Mouse (Mus musculus): ENCODE results near the gene Terb1.

Terb1 gene

DNA sequence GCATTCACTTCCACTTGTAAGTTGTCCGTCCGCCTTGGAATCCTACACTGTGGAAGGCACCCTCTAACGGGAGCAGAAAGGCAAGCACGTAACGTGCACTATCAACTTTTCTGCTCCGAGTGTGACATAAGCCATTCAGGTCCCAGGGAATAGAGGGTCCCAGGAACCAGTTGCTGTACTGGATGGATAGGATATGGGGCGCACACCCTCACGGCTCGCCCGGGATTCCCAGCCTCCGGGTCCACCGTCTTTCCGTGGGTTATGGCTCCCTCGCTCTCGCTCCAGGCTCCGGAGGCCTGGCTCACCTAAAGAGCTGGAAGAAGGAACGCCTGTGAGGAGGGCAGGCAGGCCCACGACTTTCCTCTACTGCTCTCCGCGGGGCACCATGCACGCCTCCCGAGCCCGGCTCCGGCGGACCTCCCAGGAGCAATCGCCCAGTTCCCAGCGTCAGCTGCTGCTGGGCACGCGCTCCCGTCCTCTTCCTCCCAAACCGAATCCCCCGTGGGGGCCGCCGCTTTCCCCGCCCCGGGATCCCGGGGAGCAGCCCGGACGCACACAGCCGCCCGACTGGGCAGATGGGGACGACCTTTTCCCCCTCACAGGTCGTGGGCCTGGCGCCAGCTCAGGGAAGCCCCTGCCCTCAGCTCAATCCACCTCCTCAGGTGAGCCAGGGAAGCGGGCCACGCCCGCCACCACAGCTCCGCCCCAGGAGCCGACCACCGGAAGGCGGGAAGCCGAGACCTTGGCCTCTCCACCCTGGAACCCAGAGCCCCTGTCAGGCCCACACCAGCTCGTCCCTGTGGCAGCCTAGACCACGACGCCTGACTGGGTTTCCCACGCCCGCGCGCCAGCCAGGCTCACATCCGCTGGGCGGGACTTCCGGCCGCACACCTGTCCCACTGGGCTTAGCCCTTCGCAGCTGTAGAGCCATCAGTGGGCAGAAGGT lies at the start of gene Terb1:
Gene Terb1, minus strand, starts transcription at position 850 of the 946 bp plus-strand sequence.
- DNase-seq, result peak; percentile 69 to 70

DNA sequence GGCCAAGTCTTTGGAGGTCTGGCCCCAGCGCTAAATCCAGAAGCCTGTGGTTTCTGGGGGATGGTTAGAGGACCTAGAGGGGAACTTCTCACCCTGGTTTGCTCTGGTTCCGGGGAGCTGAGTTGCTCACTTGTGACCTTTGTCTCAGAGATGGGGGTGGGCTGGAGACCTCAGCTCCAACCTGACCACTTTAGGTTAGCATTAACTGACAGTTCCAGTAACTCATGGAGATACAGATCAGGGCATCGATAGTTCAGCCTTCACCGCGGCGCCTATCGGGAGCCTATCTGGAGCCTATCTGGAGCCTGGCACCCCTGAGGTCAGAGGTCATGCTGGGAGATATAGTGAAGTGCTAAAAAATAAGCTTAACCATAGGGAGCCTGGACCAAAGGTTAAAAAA lies 47.5 kb upstream of the Terb1 start:
- no peak for DNase-seq

DNA sequence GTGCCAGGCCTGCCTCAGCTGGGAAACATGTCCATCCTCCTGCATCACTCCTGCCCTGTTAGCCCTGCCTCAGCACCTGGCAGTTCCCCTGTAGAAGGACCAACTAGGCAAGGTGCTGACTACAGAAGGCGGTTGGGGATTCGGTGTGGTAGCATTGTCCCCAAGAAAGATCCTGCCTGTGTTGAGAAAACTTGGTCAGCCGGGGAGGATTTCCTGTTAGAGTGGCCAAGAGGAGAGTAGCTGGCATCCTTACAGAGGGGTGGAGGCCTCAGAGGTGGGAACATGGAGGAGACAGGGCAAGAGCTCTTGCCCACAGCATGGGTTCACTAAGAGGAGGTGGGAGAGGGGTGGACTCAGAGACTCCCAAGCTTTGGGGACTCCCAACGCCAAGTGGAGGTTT lies 45.5 kb upstream of the Terb1 start:
- DNase-seq, result no peak

DNA sequence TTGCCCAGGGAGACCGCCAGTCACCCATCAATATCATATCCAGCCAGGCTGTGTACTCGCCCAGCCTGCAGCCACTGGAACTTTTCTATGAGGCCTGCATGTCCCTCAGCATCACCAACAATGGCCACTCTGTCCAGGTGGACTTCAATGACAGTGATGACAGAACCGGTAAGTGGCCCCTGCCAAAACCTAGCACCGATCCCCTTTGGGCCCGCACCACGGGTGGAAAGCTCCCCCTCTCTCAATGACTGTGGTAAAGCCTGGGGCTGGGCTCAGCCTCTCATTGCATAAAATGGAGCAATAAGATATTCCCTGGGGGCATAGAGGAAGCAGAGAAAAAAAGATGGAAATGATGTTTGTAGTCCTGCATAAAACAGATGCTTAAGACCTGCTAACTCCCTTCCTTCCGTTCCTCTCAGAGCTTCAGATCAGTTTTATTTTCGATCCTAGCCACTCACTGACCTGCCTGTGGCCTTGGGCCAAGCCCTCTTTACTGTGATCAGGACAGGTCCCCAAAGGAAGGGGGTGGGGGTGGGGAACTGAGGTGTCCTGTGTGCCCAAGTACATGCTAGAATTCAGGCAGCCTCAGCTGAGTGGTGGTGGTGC lies 33.8 kb upstream of the Terb1 start:
- DNase-seq, result no peak

DNA sequence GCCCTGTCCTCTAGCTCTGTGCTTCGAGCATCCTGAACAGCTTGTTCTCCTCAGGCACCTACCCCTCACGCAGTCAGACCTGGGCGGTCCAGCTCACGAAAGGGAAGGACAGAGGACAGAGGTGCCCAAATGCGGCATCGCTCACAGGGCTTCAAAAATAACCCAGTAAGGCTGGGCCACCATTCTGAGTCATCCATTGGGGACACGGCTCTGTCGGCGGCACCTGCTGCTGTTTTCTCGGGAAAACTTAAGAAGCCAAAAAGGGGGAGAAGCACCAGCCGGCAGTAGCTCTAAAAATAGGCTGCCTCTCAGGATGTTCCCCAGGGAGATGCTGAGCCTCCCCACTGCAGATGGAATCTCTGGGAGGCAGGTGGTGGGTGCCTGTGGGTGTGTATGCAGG lies 32.5 kb upstream of the Terb1 start:
- DNase-seq, result no peak

DNA sequence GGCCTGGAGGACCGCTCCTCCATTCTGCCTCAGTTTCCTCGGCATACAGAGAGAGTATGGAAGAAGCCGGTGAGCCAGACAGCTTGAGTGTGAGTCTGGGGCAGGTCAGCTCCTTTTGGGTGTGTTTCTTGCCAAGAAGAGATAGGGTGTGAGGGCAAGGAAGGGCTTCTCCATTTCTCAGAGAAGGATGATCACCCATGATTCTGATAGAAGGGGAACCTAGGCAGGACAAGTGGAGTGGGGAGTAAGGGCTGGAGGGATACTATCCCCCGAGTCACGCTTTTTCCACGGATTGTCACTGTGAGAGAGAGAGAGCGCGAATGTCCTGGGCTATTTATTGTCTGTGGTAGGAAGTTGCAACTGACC lies 31.8 kb upstream of the Terb1 start:
- no peak for DNase-seq

DNA sequence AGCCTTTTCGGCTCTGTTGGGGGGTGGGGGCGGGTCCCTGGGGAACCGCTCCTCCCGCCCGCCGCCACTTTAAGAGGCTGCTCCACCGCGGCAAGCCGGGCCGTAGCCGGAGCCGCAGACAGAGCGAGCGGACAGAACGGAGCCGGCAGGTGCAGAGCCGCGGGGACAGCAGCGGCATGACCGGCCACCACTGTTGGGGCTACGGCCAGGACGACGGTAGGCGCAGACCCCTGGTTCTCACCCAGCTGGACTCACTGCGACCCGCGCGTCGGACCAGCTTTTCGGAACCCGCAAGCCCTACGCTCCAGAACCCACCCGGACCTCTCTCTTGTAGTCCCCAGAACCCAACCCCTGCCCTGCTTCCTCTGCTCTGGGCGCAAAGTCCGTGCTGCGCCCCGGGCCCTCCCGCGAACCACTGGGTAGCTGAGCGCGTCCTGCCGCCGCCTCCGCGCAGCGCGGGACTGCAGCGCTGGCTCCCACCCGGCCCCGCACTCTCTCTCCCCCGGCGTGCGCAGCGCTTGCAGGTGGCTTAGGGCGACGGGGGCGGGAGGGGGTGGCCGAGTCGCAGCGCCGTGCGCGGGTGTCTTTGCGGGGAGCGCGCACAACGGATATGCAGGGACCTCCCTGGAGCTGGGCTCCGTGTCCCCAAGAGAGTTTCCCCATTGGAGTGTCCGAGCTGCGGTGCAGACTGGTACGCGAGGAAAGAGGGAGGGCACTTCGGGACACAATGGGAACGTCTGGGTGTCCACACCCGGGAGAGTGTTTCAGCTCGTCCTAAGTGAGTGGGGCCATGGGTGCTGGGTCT lies 31.2 kb upstream of the Terb1 start:
- peak in 1 of 2 experiments; percentile 16 for DNase-seq

DNA sequence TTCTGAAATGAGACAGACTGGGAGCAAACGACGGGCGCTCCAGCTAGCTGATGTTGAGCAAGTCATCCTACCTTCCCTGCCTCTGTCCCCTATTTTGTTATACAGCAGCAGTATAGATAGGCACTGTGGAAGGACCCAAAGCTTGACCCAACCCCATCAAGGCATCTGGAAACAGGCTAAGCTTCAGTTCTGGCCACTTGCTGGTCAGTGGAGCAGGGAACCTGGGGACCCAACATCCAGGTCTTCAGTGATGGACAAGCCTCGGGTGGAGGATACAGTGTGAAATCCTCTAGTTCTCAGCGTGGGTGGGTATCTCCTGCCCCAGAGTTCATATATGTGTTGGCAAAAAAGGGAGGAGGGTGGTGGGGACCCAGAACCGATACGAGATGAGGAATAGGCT lies 30.5 kb upstream of the Terb1 start:
- DNase-seq, result no peak

DNA sequence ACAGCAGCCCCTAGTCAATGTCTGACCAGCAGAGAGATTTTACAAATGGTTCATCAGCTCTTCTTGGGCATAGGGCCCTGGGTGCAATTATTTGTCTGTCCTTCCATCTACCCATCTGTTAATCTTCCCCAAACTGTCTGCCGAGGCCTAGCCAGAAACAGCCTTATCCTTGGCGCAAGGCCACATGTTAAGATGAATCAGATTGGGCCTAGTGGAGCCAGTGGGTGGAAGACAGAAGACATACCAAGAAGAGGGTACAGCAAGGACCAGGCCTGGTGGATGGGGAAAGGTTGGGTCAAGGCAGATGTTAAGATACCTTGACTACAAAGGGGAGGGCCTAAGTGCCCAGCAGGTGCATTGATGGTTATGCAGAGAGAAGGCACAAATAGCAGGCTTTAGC lies 29.9 kb upstream of the Terb1 start:
- DNase-seq, result no peak

DNA sequence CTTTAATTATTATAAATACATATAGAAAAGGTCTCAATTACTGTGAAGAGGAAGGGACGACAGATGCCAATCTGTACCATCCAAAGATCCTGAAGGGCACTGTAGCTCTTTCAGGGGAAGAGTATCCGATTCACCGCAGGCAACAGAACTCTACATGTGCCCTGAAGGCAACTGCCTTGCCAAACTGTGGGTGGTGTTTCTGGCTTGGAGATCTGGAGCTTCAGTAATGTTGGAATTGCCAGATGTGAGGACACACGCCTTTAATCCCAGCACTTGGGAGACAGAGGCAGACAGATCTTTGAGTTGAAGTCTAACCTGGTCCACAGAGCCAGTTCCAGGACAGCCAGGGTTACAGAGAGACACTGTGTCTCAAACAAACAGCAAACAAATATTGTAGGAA lies 29.2 kb upstream of the Terb1 start:
- DNase-seq, result no peak

DNA sequence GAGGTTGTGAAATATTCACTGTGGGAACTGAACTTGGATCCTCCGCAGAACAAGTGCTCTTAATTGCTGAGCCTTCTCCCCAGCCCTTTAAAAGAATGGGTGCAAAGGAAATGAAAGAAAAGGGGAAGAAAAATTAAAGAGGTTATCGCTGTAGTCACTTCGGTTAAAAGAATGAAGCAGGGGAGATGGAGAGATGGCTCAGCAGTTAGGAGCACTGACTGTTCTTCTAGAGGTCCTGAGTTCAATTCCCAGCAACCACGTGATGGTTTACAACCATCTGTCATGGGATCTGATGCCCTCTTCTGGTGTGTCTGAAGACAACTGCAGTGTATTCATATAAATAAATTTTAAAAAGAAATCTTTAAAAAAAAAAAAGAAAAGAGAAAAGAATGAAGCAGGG lies 26.3 kb upstream of the Terb1 start:
- DNase-seq, result no peak

DNA sequence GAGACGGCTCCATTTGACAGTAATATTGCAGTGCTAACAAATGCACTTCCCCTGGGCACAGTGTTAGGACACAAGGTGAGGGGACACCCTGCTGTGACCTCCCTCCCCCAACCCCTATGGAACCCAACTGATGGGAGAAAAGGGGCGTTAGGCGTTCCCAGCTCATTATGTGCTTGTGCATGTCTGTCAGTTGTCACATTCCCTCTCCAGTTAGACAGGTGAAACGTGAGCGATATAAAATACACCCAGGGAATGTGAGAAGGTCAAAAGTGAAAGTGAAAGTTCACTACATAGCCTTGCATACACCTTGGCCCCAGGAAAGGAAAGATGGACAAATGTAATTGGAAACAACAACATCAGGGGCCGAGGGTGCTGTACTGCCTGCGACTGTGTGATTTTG lies 25.7 kb upstream of the Terb1 start:
- no peak for DNase-seq

DNA sequence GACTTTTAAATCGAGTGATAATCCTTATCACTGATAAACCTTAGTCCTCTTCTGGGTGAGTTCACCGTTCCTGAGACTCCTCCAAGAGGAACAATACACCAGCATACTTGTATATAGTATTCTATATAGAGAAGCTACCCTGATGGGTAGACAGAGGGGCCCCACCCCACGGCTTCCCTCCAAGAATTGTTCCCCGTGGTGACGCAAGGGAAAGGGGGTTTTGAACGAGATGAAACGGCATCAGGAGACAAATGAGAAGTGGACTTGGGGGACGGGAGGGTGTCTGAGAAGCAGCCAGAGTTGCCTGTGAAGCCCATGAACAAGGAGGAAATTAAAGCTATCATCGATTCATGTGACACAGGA lies 25.1 kb upstream of the Terb1 start:
- peak; percentile 63 to 64 for DNase-seq

DNA sequence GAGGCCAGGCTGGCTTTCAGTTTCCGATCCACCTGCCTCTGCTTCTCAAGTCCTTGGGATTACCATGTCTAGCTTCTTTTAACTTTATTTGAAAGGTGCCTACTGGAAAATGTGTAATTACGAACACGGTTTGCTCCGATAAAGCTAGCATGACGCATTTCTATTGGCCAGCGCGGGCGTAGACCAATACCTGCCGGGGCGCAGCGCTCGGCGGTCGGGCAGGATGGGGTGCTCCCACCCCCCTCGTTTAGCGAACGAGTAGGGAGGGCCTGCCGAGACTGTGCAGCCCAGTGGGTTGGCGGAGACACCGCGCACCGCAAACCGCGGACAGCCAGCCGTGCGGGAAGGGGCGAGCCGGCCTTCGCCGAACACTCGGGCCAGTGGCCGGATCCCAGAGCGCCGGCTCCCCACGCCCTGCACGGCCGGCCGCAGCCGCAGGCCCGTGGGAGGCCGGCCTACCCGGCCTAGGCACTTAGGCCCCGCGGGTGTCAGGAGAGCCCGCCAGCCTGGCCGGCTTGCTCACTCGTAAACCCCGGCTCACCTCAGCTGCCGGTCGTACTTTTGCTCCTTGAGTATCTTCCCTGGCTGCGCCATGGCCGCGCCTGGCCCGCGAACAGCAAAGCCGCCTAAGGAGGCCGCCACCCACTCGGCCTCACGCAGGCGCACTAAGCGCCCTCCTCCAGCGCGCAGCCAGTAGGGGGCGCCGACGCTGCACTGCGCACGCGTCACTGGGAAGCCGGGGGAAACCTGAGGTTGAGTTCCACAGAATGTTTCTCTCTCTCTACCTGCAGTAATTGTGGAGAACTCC lies 24.5 kb upstream of the Terb1 start, which contains the start of the genes Nae1 and Car7:
Gene Nae1, minus strand, starts transcription at position 667 of the 808 bp plus-strand sequence.
Gene Car7, plus strand, starts transcription at position 719 of the 808 bp plus-strand sequence.
- DNase-seq, result peak; percentile 96 to 97

DNA sequence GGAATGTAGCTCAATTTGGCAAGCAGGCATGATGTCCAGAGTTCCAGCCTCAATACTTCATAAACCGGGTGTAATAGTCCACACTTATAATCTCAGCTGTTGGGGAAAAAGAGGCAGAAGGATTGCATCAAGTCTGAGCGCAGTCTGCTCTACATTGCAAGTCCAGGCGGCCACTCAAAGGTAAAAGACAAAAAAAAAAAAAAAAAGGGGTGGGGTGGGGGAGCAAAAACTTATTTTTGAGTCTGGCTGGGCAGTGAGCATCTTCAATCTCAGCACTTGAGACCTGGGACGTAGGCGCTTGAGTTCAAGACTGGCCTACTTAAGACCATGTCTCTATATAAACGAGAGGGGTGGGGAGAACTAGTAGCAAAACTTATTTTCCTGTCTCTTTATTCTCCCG lies 23.8 kb upstream of the Terb1 start:
- DNase-seq, result no peak

DNA sequence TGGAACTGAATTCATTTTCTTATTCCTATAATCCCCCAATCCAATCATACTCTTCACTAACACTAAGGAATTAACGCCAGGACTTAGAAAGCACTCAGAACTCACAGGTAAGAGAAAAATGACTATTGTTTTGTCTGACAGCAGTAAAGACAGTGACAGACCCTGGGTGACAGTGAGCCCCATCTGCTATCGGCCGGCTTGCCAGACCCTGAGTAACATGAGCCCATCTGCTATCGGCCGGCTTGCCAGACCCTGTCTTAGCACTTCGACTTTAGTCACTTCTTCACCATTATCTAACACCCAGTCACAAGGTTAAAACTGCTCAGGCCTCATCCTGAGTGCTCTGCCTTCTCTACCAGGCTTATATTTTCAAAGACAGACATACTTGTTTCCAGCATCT lies 20.0 kb upstream of the Terb1 start:
- no peak for DNase-seq

DNA sequence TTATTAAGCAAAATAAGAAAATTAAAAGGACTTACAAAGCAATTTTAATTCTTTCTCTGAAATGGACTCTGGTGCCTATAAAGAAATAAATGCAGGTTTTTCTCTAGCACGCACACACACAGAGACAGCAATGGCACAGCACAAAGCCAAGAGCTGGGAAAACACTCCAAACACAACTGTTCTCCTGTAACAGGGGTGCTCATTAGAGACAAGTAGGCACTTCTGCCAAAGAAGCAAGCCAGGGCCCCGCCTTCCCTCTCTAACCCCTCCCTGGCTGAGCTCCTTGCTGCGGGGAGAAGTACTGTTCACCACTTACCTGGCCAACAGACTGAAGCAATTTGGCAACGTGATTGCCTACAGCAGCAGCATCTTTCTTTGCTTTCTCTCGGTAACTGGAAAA lies 8.2 kb upstream of the Terb1 start:
- DNase-seq, result no peak

DNA sequence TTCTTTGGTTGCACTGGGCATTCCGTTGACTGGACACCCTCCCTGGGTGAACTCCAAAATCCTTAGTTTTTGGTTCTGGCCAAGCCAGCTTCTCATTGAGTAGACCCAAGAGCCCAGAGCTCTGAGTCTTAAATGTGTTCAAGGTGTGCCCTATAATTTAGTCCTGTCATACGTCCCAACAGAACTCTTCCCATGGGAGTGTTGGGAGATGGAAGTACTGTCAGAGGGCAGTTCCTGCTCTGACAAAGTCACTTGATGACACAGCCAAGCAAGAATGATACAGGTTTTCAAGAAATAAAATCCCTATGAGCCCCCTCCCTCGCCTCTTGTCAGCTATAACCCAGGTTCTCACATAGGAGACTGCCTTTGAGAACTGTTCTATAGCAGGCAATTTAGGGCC lies 424 bp upstream of the Terb1 start:
- no peak for DNase-seq

DNA sequence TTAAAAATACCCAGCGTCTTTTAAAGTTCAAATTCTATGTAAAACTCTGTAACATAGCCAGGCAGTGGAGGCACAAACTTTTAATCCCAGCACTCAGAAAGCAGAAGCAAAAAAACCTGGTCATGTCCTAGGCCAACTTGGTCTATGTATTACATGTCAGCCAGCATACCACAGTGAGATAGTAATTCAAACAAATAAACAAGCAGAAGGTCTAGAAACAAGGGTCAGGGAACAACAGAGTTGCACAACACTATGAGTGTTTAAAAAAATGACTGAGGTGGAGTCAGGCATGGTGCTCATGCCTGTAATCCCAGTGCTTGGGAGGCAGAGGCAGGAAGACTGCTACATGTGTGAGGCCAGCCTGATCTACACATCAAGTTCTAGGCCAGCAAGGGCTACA lies 30.6 kb downstream of the Terb1 start:
- no peak for DNase-seq

DNA sequence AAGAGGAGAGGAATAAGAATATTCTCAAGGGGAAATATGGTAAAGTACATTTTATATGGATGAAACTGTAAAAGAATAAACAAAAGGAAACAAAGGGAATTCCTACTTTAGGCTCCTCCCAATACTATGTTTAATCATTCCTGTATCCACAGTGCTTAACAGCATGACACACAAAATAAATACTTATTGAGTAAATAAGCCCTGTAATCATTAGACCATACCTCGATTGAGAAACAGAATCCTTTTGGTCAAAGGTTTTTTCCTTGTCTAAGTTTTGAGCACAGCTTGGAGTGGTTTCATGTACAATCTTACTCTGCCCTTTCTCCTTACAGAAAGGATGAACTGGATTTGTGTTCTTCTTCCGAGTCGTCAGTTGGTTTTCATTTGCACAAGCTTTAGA lies 37.2 kb downstream of the Terb1 start:
- DNase-seq, result no peak

DNA sequence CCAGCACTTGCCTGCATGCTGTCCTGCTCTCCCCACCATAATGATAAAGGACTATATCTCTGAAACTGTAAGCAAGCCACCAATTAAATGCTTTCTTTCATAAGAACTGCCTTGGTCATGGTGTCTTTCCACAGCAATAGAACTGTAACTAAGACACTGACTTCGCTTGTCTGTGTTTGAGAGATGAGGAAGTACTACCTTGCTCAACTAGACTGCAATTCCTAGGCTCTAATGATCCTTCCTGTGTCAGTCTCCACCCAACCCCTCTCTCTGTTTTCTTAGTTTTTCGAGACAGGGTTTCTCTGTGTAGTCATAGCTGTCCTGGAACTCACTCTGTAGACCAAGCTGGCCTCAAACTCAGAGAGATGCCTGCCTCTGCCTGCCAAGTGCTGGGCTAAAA lies 42.2 kb downstream of the Terb1 start:
- no peak for DNase-seq

DNA sequence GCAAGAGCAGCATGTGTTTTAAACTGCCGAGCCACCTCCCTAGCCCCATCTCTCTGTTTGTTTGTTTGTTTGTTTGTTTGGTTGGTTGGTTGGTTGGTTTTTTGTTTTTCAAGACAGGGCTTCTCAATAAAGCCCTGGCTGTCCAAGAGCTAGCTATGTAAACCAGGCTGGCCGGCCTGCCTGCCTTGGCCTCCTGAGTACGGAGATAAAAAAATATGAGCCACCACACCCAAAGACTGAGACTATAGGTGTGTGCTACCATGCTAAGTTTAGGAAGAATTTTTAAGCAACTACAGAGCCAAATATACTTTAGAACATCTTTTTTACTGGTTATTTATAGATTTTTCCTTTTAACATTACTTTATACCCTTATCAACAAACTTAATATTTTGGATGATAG lies 57.5 kb downstream of the Terb1 start:
- DNase-seq, result no peak

DNA sequence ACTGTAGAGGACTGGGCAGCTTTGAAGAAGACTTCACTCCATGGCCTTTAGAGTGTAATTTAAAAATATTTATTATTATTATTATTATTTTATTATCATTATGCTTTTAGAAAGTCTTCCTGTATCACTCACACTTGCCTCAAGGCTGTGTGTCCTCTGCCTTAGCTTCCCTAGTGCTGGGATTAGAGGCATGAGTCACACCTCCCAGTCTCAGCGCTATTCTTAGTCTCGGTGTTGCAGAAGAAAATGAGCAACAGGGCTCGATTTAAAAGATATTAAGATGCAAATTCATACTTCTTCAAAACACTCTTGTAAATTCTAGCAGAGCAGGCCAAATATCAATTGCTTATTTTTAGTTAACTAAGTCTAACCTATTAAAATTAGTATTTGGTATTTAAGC lies 60.9 kb downstream of the Terb1 start:
- no peak for DNase-seq

Data from B cell, adult 2 months (primary cell).